Mouse (Mus musculus) midbrain, embryonic 13.5 days (tissue): ENCODE results near the gene Lepr. TPM values are rescaled to one million over a fixed set of nuclear protein-coding genes. Genes with fewer than 3 reads are reported as not detected.
"Not testable (repeated sequence)": the region's sequence is repeated elsewhere in the genome, so short reads cannot be mapped to it uniquely, and the experiment has no call there.

Experiments used
- ATAC-seq: fragments of 200-750 bp; cut with Nextera tagmentation; 2 replicates; pipeline ENCODE4 v1.8.0; 2017; ENCODE audit warnings: mild to moderate bottlenecking, moderate TSS enrichment, moderate library complexity
- H3K27ac ChIP-seq: fragments of 300-500 bp; sonication (generic); 2 replicates; pipeline ENCODE4 v1.5.1; 2015; ENCODE audit warnings: inconsistent platforms, mild to moderate bottlenecking, moderate library complexity
- H3K27me3 ChIP-seq: fragments of 300-500 bp; sonication (generic); 2 replicates; pipeline ENCODE4 v1.6.1; 2015; ENCODE audit warnings: mild to moderate bottlenecking, inconsistent platforms
- H3K36me3 ChIP-seq: fragments of 300-500 bp; sonication (generic); 2 replicates; pipeline ENCODE4 v1.6.1; 2015; ENCODE audit warnings: mild to moderate bottlenecking, inconsistent platforms
- H3K4me1 ChIP-seq: fragments of 300-500 bp; sonication (generic); replicated peaks from 2 replicates; pipeline ENCODE4 v1.6.1; 2015; ENCODE audit warnings: inconsistent platforms
- H3K4me2 ChIP-seq: fragments of 300-500 bp; sonication (generic); replicated peaks from 2 replicates; pipeline ENCODE4 v1.6.1; 2015; ENCODE audit warnings: moderate library complexity, mild to moderate bottlenecking, inconsistent platforms
- H3K4me3 ChIP-seq: fragments of 300-500 bp; sonication (generic); replicated peaks from 2 replicates; pipeline ENCODE4 v1.5.1; 2015; ENCODE audit warnings: mild to moderate bottlenecking, inconsistent platforms
- H3K9ac ChIP-seq: fragments of 300-500 bp; sonication (generic); replicated peaks from 2 replicates; pipeline ENCODE4 v1.6.1; 2015; ENCODE audit warnings: mild to moderate bottlenecking, inconsistent platforms
- H3K9me3 ChIP-seq: fragments of 300-500 bp; sonication (generic); 2 replicates; pipeline ENCODE4 v1.6.1; 2016; ENCODE audit warnings: mild to moderate bottlenecking, inconsistent platforms
- WGBS: fragments of 180-500 bp; shearing (Covaris S2); methylation state at CpG from one replicate; pipeline ENCODE4 v1.1.7; 2015; 5-methylcytosine and 5-hydroxymethylcytosine counted together
- polyA plus RNA-seq: library from polyadenylated mRNA; unstranded; fragments of >200 nt; fragmentation: Nextera tagmentation; extraction: Ambion mirVana; gene quantifications from 2 replicates; pipeline ENCODE4 v1.2.1, GENCODE M21; 2015

The Lepr gene
- polyA plus RNA-seq, 1 experiment from 2014 or later: 1.9 TPM

DNA sequence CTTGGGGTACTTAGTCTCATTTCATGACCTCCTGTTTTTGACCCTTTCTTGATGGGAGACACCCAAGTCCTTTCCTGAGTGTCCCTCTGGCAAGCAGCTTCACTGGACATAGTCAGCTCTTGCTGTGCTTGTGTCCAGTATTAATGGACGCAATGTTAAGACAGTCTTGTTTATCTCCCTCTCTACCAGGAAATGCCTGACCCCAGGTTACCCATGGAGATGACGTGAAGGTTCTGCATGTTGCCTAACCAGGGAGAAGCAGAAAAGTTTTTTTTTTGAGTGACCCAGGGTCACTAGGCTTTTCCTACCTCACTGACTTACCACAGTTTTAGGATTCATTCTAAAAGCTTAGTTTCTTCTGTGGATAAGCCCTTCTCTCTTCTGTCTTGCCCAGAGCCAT is 24.8 kb downstream of the Lepr start:
- no peaks in the 10 kb centered on the region for H3K36me3 ChIP-seq
- WGBS: 89% methylated on average over 2 of the region's 2 CpGs
- no peak for ATAC-seq
- no peak overlapping the region for H3K4me2 ChIP-seq
- no peaks in the 10 kb centered on the region for H3K9me3 ChIP-seq
- no peak overlapping the region for H3K4me3 ChIP-seq
- H3K4me1 ChIP-seq: no peaks in the 10 kb centered on the region
- H3K27me3 ChIP-seq: no peaks in the 10 kb centered on the region
- no peak overlapping the region for H3K27ac ChIP-seq
- H3K9ac ChIP-seq: no peak overlapping the region

DNA sequence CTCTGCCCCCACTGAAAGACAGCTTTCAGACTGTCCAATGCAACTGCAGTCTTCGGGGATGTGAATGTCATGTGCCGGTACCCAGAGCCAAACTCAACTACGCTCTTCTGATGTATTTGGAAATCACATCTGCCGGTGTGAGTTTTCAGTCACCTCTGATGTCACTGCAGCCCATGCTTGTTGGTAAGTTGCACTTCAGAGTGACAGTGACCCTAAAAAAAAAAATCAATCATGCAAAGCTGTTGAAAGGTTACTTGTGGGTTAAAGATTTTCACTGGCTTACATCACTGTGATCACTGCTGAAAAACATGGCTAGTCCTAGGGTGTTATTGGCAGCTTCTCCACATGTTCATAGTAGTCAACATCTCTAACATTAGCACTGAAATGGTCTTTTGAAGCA is 28.3 kb downstream of the Lepr start:
- no peaks in the 10 kb centered on the region for H3K36me3 ChIP-seq
- no peak overlapping the region for H3K4me2 ChIP-seq
- WGBS: 96% methylated on average over 4 of the region's 4 CpGs
- no peaks in the 10 kb centered on the region for H3K9me3 ChIP-seq
- no peak overlapping the region for H3K27ac ChIP-seq
- no peaks in the 10 kb centered on the region for H3K4me1 ChIP-seq
- H3K27me3 ChIP-seq: no peaks in the 10 kb centered on the region
- H3K4me3 ChIP-seq: no peak overlapping the region
- H3K9ac ChIP-seq: no peak overlapping the region
- no peak for ATAC-seq

DNA sequence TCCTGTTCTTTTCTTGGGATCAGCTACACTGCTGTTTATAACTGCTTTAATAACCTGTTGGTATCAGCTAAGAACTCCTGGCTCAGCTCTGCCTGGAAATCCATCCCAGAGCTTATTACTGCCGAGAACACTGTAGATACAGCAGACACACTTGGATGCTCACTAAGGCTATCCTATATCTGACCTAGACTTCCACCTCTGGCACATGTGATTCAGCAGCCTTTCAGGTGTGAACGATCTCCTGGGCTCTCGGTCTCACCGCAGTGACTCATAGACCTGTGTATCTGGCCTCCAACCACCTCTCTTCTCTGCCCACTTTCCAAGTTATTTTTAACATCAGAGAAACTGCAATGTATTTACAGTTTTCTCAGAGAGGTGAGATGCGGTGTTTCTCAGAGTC is 43.3 kb downstream of the Lepr start:
- Histone ChIP-seq H3K4me2 (no peak overlapping the region), H3K4me1 (no peaks in the 10 kb centered on the region), H3K36me3 (no peaks in the 10 kb centered on the region), H3K27ac (no peak overlapping the region), H3K9me3 (no peaks in the 10 kb centered on the region), H3K9ac (no peak overlapping the region), H3K4me3 (no peak overlapping the region), H3K27me3 (no peaks in the 10 kb centered on the region)
- 92% methylated on average over 5 of the region's 5 CpGs for WGBS
- ATAC-seq: no peak

DNA sequence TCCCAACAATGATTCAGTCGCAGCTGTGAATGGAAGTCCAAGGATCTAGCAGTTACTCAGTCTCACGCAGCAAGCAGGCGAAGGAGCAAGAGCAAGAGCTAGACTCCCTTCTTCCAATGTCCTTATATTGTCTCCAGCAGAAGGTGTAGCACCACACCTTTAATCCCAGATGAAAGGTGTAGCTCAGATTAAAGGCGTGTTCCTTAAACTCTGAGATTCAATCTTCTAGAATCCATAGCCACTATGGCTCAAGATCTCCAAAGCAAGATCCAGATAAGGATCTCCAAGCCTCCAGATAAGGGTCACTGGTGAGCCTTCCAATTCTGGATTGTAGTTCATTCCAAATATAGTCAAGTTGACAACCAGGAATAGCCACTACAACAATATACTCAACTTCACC is 126.7 kb downstream of the Lepr start, which contains the start of gene B020004J07Rik:
Gene B020004J07Rik (minus strand): TSS at position 101 of the 400 bp plus-strand sequence.
- WGBS: 94% methylated on average over 4 of the region's 4 CpGs
- H3K4me3 ChIP-seq, H3K4me2 ChIP-seq, H3K27ac ChIP-seq, H3K9me3 ChIP-seq, H3K36me3 ChIP-seq, H3K9ac ChIP-seq, H3K4me1 ChIP-seq, ATAC-seq, H3K27me3 ChIP-seq: not testable (repeated sequence)

DNA sequence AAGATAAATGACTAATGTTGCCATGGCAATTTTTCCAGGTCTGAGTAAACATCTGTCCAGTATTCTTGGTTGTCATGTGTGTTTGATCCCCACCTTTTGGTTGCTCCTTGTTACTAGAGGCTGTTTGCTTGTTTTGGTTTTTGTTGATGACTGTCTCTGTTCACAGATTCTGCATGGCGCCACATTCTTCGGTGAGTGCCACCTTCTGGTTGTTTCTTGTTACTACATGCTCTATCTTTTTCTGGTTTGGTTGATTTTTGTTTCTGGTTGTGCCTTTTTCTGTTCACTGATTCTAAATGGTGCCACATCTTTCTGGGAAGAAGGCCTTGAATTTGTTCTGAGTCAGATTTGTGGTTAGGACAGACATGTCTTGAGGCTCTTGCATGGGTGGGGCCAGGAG is 133.7 kb downstream of the Lepr start:
- H3K36me3 ChIP-seq: no peaks in the 10 kb centered on the region
- no peaks in the 10 kb centered on the region for H3K4me1 ChIP-seq
- WGBS: 70% methylated on average over 2 of the region's 2 CpGs
- no peak overlapping the region for H3K4me3 ChIP-seq
- peaks cover 9% of the 10 kb centered on the region for H3K9me3 ChIP-seq
- H3K9ac ChIP-seq: no peak overlapping the region
- no peaks in the 10 kb centered on the region for H3K27me3 ChIP-seq
- H3K27ac ChIP-seq: no peak overlapping the region
- ATAC-seq: no peak
- H3K4me2 ChIP-seq: no peak overlapping the region

DNA sequence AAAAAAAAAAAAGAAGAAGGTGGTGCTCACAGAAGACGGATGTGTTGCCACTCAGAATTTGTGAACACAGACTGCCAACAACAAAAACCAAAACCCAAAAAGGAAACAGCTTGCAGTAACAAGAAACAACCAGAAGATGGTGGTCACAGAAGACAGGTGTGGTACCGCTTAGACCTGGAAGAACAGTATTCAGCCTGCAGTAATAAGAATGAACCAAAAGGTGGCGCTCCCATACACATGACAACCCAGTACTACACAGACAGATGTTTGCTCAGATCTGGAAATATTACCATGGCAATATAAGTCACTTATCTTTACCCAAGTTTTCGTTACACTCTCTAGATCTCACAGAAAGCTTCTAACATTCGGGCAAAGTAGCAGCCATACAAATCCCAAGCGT is 143.7 kb downstream of the Lepr start:
- H3K9ac ChIP-seq: no peak overlapping the region
- no peaks in the 10 kb centered on the region for H3K4me1 ChIP-seq
- WGBS: 48% methylated on average over 6 of the region's 6 CpGs
- ATAC-seq: no peak
- no peak overlapping the region for H3K4me3 ChIP-seq
- H3K27ac ChIP-seq: no peak overlapping the region
- no peaks in the 10 kb centered on the region for H3K27me3 ChIP-seq
- H3K4me2 ChIP-seq: no peak overlapping the region
- no peaks in the 10 kb centered on the region for H3K36me3 ChIP-seq
- no peaks in the 10 kb centered on the region for H3K9me3 ChIP-seq

DNA sequence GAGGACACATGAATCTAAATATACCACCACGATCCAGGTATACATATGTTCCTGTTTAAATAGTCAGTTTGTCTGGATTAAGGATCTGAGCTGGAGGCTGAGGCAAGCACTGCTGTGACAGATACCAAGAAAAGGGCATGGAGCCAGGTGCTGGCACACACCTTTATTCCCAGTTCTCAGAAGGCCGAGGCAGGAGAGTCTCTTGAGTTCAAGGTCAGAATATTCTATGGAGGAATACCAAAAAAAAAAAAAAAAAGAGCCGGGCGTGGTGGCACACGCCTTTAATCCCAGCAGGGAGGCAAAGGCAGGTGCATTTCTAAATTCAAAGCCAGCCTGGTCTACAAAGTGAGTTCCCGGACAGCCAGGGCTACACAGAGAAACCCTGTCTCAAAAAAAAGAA is 145.1 kb downstream of the Lepr start:
- 85% methylated on average over 6 of the region's 6 CpGs for WGBS
- no peaks in the 10 kb centered on the region for H3K4me1 ChIP-seq
- H3K4me2 ChIP-seq: no peak overlapping the region
- no peak for ATAC-seq
- H3K27ac ChIP-seq: no peak overlapping the region
- no peaks in the 10 kb centered on the region for H3K27me3 ChIP-seq
- H3K9ac ChIP-seq: no peak overlapping the region
- H3K4me3 ChIP-seq: no peak overlapping the region
- no peaks in the 10 kb centered on the region for H3K36me3 ChIP-seq
- H3K9me3 ChIP-seq: no peaks in the 10 kb centered on the region

Other genes with a start within 250 kb of the Lepr start
- gene Dnajc6, start 220.8 kb upstream of the Lepr start, polyA plus RNA-seq: 23.9 and 24.8 TPM in 2 replicates
- 94.2 and 94.8 TPM in 2 replicates for gene Leprot, start 69.7 kb upstream of the Lepr start, polyA plus RNA-seq
- not detected in 2 replicates for gene B020004J07Rik, start 126.6 kb downstream of the Lepr start, polyA plus RNA-seq
- gene C130073F10Rik, start 176.4 kb downstream of the Lepr start, polyA plus RNA-seq: not detected in 2 replicates
- not detected in 2 replicates for gene Gm12800, start 191.7 kb downstream of the Lepr start, polyA plus RNA-seq
- not detected in 2 replicates for gene Gm12794, start 223.0 kb downstream of the Lepr start, polyA plus RNA-seq